Mouse (Mus musculus): Measurements from ENCODE around the gene Rnf8. TPM values are rescaled to one million over a fixed set of nuclear protein-coding genes. Genes with fewer than 3 reads are reported as not detected.

Rnf8 gene
- polyA plus RNA-seq, 1 experiment from 2014 or later: 129 TPM

DNA sequence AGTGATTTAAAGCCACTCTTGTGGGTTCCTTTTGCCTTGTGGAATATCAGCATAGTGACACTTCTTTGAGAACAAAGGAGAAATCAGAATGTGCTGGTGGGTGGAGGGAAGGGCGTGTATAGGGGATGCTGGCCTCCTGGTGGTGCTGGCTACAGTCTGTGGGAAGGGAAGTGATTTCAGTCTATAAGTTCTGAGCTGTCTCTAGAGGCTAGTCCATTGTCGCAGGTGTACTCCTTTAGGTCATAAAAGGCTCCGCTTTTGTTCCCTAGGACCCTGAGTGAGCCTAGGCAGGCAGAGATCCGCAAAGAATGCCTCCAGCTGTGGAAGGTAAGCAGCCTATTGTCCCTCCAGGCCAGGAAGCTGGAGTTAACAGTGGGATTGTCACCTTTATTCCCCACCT lies 79.9 kb downstream of the Rnf8 start:
- Histone ChIP-seq H3K27ac (replicated peaks; ENCODE audit: low read depth, low read length) (no peak overlapping the region), H3K27me3 (ENCODE audit: control insufficient read depth, insufficient read depth, low read length) (no peaks in the 10 kb centered on the region), H3K4me3 (ENCODE audit: low read depth, low read length) (no peak overlapping the region), H3K9ac (replicated peaks; ENCODE audit: low read length) (no peak overlapping the region), H3K4me2 (ENCODE audit: low read depth, low read length) (no peak overlapping the region), H3K9me3 (replicated peaks; ENCODE audit: control insufficient read depth, low read length) (no peaks in the 10 kb centered on the region), H3K36me3 (replicated peaks; ENCODE audit: control insufficient read depth, insufficient read depth, low read depth, low read length) (peaks cover 17% of the 10 kb centered on the region), H3K4me1 (ENCODE audit: control insufficient read depth, insufficient read depth, low read length) (no peaks in the 10 kb centered on the region)
- DNase-seq (ENCODE audit: low spot score) (no peak), ATAC-seq (replicated peaks; ENCODE audit: insufficient number of reproducible peaks, low FRiP score, low TSS enrichment, low read depth) (no peak)
- 89% methylated on average over 4 of the region's 4 CpGs for WGBS

Small RNA genes lying within 50 kb of the gene (microRNA-seq; reads per million reads assigned to microRNA genes)
- not detected for gene Mir7667 (ENCODE audit: borderline number of aligned reads)

Other genes with a start within 250 kb of the Rnf8 start
- 17.6 and 19.2 TPM in 2 replicates for gene Pim1, start 124.0 kb upstream of the Rnf8 start, polyA plus RNA-seq (2014; fragmentation: Nextera tagmentation; extraction: Ambion mirVana)
- not detected in 2 replicates for gene Gm17657, start 65.2 kb upstream of the Rnf8 start, polyA plus RNA-seq (2014; fragmentation: Nextera tagmentation; extraction: Ambion mirVana)
- gene Tbc1d22b, start 65.0 kb upstream of the Rnf8 start, polyA plus RNA-seq (2014; fragmentation: Nextera tagmentation; extraction: Ambion mirVana): 16.7 and 17.5 TPM in 2 replicates
- gene Tmem217, start 62.4 kb upstream of the Rnf8 start, polyA plus RNA-seq (2014; fragmentation: Nextera tagmentation; extraction: Ambion mirVana): 0.36 TPM in 2 replicates
- gene Gm28043, start 86 bp downstream of the Rnf8 start, polyA plus RNA-seq (2014; fragmentation: Nextera tagmentation; extraction: Ambion mirVana): 1.8 and 2.1 TPM in 2 replicates
- gene Cmtr1, start 45.8 kb downstream of the Rnf8 start, polyA plus RNA-seq (2014; fragmentation: Nextera tagmentation; extraction: Ambion mirVana): 120 and 132 TPM in 2 replicates
- gene Ccdc167, start 102.3 kb downstream of the Rnf8 start, polyA plus RNA-seq (2014; fragmentation: Nextera tagmentation; extraction: Ambion mirVana): 13.8 and 15.2 TPM in 2 replicates

All from embryonic facial prominence, embryonic 11.5 days (tissue).